Mouse (Mus musculus): ENCODE results near the gene Gpr143.
"Not testable (repeated sequence)": the region's sequence is repeated elsewhere in the genome, so short reads cannot be mapped to it uniquely, and the experiment has no call there.

Gene Gpr143

DNA sequence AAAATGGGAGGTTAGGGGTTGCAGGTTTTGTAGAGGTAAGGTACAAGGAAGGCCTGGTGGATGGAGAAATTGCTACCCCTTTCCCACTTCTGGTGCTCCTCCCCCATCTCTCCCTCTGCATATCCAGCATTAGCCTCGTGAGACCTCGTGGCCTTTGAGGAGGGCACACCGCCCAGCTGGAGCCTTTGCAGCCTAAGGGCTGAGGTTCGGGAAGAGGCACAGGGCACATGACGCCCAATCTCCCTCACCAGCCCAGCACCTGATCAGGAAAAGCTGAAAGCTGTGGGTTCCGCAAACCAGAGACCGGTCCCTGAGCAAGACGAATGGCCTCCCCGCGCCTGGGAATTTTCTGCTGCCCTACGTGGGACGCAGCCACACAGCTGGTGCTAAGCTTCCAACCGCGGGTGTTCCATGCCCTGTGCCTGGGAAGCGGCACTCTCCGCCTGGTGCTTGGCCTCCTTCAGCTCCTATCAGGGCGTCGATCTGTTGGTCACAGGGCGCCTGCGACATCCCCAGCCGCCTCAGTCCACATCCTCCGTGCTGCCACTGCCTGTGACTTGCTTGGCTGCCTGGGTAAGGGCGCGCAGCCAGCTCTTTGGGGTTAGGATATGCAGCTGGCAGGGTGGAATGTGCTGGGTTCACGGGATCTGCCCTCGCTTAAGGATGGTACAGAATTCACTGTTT, at the start of gene Gpr143:
TSS of gene Gpr143 (plus strand) at position 202 of the 684 bp plus-strand sequence.
- peak in 1 of 2 experiments; percentile 6 for DNase-seq (ENCODE audit: low spot score in 2 of 2)

GRCm38 (mm10) chrX:152735283-152735682, 46.4 kb upstream of the Gpr143 start:
- no peak for DNase-seq (ENCODE audit: low spot score in 2 of 2)

- no peak for DNase-seq (ENCODE audit: low spot score in 2 of 2)
Observed at GRCm38 (mm10) chrX:152738191-152738590, 43.5 kb upstream of the Gpr143 start.

GRCm38 (mm10) chrX:152738759-152739368, 42.9 kb upstream of the Gpr143 start:
- no peak for DNase-seq (ENCODE audit: low spot score in 2 of 2)

DNA sequence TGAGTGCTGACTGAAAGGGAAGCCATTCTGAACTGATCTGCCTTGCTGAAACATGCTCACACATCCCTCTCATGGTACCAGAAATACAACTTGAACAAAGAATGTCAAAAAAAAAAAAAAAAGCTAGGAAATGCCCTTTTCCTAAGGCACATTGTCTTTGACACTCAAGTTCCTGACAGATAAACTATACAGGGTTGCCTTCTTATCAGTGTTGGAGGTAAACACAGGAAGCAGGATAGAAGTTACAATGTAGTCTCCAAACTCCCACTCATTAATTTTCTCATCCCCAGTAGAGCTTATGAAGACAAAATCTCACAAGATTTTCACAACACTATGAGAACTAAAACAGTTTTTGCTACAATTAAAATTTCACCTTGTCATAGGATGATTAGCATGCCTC, 38.1 kb upstream of the Gpr143 start:
- no peak for DNase-seq (ENCODE audit: low spot score in 2 of 2)

DNA sequence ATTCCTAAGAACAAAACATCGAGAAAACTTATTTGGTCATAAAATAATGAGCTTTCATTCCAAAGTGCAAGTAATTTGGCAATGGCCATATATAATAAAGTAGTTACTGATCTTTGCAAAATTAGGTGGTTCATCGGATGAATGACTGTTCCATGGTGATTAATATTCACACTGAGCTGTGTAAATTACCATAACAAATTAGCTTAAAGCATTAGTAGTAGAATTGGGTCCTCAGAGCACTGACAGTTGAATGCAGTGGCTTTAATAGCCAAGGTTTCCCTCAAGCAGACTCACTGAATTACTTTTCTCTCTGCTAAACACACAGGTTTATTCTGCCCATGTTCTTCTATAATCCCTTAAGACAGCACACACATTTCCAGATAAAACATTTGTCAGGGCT, 35.8 kb upstream of the Gpr143 start:
- DNase-seq (ENCODE audit: low spot score in 2 of 2), result no peak

DNA sequence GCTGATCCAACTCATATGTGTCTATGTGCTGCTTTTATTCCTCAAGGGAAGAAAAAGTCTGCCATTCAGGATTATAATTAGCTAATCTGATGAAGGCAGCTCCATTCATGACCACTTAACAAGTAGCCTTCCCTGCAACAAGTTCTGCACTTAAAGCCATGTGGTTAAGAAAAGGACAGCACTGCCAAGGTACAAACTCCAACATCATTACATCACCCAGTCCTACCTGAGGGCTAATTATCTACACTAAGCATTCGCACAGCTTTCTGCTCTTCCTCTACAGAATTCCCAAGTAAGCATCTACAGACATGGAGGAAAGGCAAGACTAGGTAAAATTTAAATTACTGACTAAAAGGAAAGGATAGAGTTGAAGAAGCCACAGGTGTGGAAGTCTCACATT, 25.9 kb upstream of the Gpr143 start:
- no peak for DNase-seq (ENCODE audit: low spot score in 2 of 2)

GRCm38 (mm10) chrX:152756293-152756692, 25.4 kb upstream of the Gpr143 start:
- DNase-seq (ENCODE audit: low spot score in 2 of 2), result no peak

DNA sequence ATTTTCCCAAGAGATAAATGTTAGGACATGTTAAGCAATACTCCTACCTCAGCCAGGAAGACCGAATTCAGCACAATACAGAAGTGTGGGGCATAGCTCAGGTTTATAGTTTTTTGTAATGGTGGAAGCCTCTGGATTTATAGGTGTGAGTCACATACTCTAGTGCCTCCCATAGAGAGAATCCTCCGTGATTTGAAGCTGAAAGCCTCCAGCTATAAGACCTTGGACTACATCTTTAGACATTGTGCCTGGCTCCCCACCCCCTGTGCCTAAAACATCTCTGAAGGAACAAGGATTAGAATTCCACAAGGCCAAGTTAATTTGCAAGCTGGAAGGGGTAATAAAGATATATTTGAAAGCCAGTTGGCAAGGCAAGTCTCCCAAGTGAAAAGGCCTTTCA, 19.3 kb upstream of the Gpr143 start:
- DNase-seq (ENCODE audit: low spot score in 2 of 2), result no peak

DNA sequence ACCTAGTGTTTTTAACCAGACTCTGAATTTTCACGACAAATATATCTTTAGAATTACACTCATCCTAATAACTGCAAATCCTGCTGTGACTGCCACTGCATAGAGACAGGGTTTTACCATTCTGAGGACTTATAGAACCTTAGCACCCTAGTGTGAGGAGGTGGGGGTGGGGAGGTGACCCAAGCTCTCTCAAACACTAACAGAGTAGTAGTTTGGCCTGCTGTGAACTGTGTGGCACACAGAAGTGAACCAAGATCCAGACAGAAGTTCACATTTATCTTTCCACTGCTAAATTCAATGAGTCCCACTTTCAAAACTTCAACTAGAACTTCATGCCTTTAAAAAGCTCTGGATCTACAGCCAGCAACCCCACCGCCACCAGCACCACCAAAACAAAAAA, 18.9 kb upstream of the Gpr143 start:
- no peak for DNase-seq (ENCODE audit: low spot score in 2 of 2)

- no peak for DNase-seq (ENCODE audit: low spot score in 2 of 2)
Observed at GRCm38 (mm10) chrX:152764171-152764570, 17.6 kb upstream of the Gpr143 start.

DNA sequence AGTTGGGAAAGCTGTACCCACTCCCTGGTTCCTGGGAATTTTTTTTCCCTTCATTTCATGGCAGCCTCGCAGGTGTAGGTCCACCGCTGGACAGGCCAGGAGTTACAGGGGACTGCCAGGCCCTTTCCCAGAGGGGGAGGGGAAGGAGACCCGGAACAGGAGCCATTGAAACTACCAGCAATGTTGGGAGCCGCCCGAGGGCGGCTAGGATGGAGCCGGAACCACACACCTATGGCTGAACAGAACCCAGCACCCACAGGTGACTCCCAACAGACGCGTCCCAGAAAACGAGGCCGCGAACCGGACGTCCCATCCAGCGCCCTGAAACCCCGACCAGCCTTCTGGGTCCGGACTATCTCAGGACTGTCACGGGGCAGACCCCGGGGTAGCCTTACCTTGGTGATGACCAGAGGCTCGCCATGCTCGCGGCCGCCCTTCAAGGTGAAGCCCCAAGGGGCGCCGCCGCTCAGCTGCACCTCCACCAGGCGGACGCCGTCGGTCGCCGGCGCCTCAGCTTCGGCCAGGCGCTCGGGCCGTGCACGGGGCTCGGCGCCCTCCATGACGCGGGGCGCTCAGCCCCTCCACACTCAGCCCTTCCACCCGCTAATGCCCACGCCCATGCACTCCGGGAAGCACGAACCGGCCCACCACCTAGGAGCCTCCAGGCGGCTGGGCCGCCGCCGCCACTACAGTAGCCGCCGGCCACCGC, 12.7 kb upstream of the Gpr143 start, which contains the start of gene Shroom2:
TSS of gene Shroom2 (minus strand) at position 575 of the 709 bp plus-strand sequence.
- peak in 1 of 2 experiments; percentile 7 for DNase-seq (ENCODE audit: low spot score in 2 of 2)

DNA sequence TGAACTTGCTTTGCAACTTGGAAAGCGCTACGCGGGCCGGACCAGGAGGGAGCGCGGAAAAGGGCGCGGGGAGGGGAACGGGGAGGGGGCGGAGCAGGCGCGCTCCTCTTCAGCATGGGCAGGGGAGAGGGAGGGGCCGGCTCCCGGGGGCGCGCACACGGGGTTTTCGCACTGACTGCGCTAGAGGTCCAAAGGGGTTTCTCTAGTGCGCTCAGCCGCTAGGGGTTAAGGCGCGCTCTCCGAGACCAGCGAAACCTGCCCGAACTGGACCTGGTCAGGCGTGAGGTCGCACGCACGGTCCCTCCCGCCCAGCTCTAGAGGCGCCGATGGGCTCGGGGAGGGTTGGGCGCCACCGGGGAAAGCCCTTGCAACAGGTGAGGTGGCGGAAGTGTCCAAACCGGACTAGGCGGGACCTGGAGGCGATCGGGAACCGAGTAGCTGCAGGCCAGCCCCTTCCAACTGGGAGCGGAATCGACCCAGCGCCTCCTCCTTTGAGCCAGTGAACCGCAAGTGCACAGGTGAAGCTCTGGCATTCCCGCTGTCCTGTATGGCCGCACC, 12.0 kb upstream of the Gpr143 start:
- peak in 1 of 2 experiments; percentile 26 for DNase-seq (ENCODE audit: low spot score in 2 of 2)

- DNase-seq (ENCODE audit: low spot score in 2 of 2), result no peak
Observed at GRCm38 (mm10) chrX:152788129-152788528, 6.4 kb downstream of the Gpr143 start.

DNA sequence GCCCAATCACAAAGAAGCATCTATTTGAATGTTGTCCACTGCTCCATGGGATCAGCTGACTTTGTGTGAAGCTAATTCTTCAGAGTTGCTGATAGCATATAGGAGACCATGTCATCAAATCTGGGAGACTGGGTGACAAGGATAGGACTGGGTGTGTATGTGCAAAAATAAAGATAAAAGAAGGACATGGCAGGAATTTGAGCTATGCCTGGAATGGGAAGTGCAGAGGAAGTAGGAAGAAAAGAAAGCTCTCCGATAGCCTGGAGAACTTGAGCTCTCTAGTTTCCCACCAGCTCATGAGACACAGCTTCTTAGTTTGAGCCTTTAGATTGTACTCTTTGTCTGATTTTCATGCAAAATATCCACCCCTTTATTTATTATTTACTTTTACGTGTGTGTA, 6.9 kb downstream of the Gpr143 start:
- DNase-seq (ENCODE audit: low spot score in 2 of 2), result no peak

- no peak for DNase-seq (ENCODE audit: low spot score in 2 of 2)
Observed at GRCm38 (mm10) chrX:152805317-152805716, 23.6 kb downstream of the Gpr143 start.

GRCm38 (mm10) chrX:152813339-152813738, 31.6 kb downstream of the Gpr143 start:
- DNase-seq (ENCODE audit: low spot score in 2 of 2), result no peak

DNA sequence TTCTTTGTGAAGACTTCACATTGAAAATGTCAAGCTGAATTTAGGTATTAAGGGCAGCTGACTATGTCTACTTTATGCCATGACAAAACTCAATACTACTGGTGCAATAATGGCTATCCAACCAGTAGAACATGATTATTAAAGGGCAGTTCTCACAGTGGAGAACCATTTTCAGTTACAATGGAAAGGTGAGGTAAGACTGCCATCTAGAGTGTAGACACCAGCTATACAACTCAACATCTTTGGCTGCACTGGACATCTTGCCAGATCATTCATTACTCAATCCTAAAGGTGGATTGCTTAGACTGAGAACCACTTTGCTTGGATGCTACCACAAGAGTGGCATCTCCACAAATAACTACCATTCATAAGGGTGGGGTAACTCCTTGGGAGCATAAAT, 37.3 kb downstream of the Gpr143 start:
- no peak for DNase-seq (ENCODE audit: low spot score in 2 of 2)

GRCm38 (mm10) chrX:152831003-152831550, 49.4 kb downstream of the Gpr143 start:
- not testable (repeated sequence) for DNase-seq (ENCODE audit: low spot score in 2 of 2)

- peak in 1 of 2 experiments; percentile 11 for DNase-seq (ENCODE audit: low spot score in 2 of 2)
Observed at GRCm38 (mm10) chrX:152834940-152835339, 53.2 kb downstream of the Gpr143 start.

GRCm38 (mm10) chrX:152855076-152855772, 73.5 kb downstream of the Gpr143 start:
- no peak for DNase-seq (ENCODE audit: low spot score in 2 of 2)
